Mouse (Mus musculus): Measurements from ENCODE around the gene Wnk4. TPM values are rescaled to one million over a fixed set of nuclear protein-coding genes. Genes with fewer than 3 reads are reported as not detected.

The Wnk4 gene
- polyA plus RNA-seq, 1 experiment from 2014 or later = 6.0 TPM

DNA sequence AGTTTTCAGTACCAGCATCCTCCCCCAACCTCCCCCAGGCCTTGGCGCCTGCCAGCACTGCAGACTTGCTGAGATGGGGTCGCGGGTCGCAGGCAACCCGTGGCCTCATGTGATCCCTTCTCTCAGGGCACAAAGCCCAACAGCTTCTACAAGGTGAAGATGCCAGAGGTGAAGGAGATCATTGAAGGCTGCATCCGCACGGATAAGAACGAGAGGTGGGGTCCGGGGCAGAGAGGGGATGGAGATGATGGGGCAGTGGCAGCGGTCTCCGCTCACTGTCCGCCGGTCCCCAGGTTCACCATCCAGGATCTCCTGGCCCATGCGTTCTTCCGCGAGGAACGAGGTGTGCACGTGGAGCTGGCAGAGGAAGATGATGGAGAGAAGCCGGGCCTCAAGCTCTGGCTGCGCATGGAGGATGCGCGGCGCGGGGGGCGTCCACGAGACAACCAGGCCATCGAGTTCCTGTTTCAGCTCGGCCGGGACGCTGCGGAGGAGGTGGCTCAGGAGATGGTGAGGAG, 4.6 kb downstream of the Wnk4 start:
- no peak for DNase-seq (ENCODE audit: low spot score)
- peak overlapping the region; percentile 25 for H3K4me3 ChIP-seq (replicated peaks; ENCODE audit: low read length)
- 2% methylated on average over 31 of the region's 31 CpGs for WGBS
- H3K27me3 ChIP-seq (ENCODE audit: control insufficient read depth, insufficient read depth, low read length) = peaks cover 49% of the 10 kb centered on the region
- no peaks in the 10 kb centered on the region for H3K36me3 ChIP-seq (replicated peaks; ENCODE audit: control insufficient read depth, insufficient read depth)
- no peak overlapping the region for H3K27ac ChIP-seq
- H3K4me1 ChIP-seq (replicated peaks; ENCODE audit: control insufficient read depth, insufficient read depth, low read length) = peaks cover 27% of the 10 kb centered on the region; the same call in 1 of the 2 replicates
- peak overlapping the region; percentile 46 for H3K4me2 ChIP-seq (replicated peaks)
- H3K9me3 ChIP-seq (ENCODE audit: control insufficient read depth, low read length) = no peaks in the 10 kb centered on the region
- ATAC-seq (ENCODE audit: low FRiP score) = no peak
- peak overlapping the region; percentile 44 for H3K9ac ChIP-seq

DNA sequence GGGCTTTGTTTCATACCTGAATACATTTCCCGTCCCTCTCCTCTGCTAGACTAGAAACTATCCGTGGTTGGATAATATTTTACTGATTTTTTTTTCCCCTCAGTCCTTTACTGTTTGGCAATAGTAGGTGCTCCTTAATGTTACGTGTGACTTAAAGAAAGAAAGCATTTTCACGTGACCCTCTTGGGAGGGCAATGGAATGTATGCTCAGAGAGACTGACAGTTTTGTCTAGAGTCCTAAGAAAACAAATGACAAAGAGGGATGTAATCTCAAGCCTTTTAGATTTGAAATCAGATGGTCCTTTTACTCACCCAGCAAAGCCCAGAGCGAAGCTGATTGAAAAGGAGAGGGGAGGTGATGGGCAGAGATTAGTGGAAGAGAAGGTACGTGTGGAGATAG, 5.5 kb downstream of the Wnk4 start:
- WGBS = 18% methylated on average over 6 of the region's 6 CpGs
- H3K4me3 ChIP-seq (replicated peaks; ENCODE audit: low read length) = peak overlapping the region; percentile 25; the same call in 1 of the 2 replicates
- no peak overlapping the region for H3K27ac ChIP-seq
- H3K27me3 ChIP-seq (ENCODE audit: control insufficient read depth, insufficient read depth, low read length) = peaks cover 45% of the 10 kb centered on the region
- peak overlapping the region; percentile 46 for H3K4me2 ChIP-seq (replicated peaks)
- DNase-seq (ENCODE audit: low spot score) (no peak), ATAC-seq (ENCODE audit: low FRiP score) (no peak)
- H3K9ac ChIP-seq = no peak overlapping the region
- no peaks in the 10 kb centered on the region for H3K36me3 ChIP-seq (replicated peaks; ENCODE audit: control insufficient read depth, insufficient read depth)
- no peaks in the 10 kb centered on the region for H3K9me3 ChIP-seq (ENCODE audit: control insufficient read depth, low read length)
- H3K4me1 ChIP-seq (replicated peaks; ENCODE audit: control insufficient read depth, insufficient read depth, low read length) = peaks cover 19% of the 10 kb centered on the region; the same call in 1 of the 2 replicates

DNA sequence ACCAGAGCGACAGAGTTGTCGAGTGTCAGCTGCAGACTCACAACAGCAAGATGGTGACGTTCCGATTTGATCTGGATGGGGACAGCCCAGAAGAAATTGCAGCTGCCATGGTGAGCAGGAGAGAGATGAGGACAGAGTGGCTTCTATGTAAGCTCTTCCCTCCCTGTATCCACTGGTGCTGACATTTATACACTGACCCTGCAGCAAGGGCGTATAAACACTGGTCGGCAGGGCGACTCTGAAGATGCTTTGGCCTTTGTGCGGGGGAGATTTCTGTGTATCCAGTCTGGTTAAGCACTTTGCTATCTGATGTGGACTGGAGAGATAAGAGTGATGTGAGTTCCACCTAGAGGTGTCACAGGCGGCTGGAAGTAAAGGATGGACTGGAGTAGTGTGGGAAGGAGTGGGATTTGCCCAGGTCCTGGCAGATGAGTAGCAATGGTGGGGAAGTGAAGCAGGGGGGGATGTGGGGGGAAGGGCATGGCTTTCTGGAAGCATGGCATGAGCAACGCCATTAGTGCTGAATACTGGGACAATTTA, 9.3 kb downstream of the Wnk4 start:
- Histone ChIP-seq H3K4me3 (replicated peaks; ENCODE audit: low read length) (no peak overlapping the region), H3K36me3 (replicated peaks; ENCODE audit: control insufficient read depth, insufficient read depth) (no peaks in the 10 kb centered on the region), H3K4me1 (replicated peaks; ENCODE audit: control insufficient read depth, insufficient read depth, low read length) (0 out of 2 replicates have a peak, but pooled peaks cover 7% of the 10 kb centered on the region), H3K9me3 (ENCODE audit: control insufficient read depth, low read length) (no peaks in the 10 kb centered on the region), H3K4me2 (replicated peaks) (no peak overlapping the region), H3K27ac (no peak overlapping the region), H3K27me3 (ENCODE audit: control insufficient read depth, insufficient read depth, low read length) (peaks cover 11% of the 10 kb centered on the region), H3K9ac (0 out of 2 replicates have a peak overlapping the region, but pooled peaks have one; percentile 26)
- WGBS = 41% methylated on average over 10 of the region's 10 CpGs
- ATAC-seq (ENCODE audit: low FRiP score) (no peak), DNase-seq (ENCODE audit: low spot score) (peak; percentile 40)

DNA sequence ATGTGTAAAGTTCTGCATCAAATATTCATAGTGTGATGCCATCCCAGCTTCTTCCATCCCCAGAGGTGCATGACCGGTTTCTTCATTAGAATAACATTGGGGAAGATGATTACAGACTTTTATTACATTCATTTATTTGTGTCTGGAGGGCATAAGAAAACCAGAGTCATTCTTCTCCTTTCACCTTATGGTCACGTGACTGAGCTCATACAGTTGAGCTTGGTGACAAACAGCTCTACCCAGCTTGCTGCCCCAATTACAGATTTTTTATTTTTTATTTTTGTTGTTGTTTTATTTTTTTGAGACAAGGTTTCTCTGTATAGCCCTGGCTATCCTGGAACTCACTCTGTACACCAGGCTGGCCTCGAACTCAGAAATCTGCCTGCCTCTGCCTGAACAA, 12.1 kb downstream of the Wnk4 start:
- H3K36me3 ChIP-seq (replicated peaks; ENCODE audit: control insufficient read depth, insufficient read depth) = no peaks in the 10 kb centered on the region
- 84% methylated on average over 3 of the region's 3 CpGs for whole genome bisulfite sequencing
- ATAC-seq (ENCODE audit: low FRiP score) (no peak), DNase-seq (ENCODE audit: low spot score) (no peak)
- H3K27me3 ChIP-seq (ENCODE audit: control insufficient read depth, insufficient read depth, low read length) = no peaks in the 10 kb centered on the region
- no peak overlapping the region for H3K4me3 ChIP-seq (replicated peaks; ENCODE audit: low read length)
- no peaks in the 10 kb centered on the region for H3K9me3 ChIP-seq (ENCODE audit: control insufficient read depth, low read length)
- no peak overlapping the region for H3K9ac ChIP-seq
- H3K4me1 ChIP-seq (replicated peaks; ENCODE audit: control insufficient read depth, insufficient read depth, low read length) = peaks cover 3% of the 10 kb centered on the region
- H3K27ac ChIP-seq = no peak overlapping the region
- no peak overlapping the region for H3K4me2 ChIP-seq (replicated peaks)

DNA sequence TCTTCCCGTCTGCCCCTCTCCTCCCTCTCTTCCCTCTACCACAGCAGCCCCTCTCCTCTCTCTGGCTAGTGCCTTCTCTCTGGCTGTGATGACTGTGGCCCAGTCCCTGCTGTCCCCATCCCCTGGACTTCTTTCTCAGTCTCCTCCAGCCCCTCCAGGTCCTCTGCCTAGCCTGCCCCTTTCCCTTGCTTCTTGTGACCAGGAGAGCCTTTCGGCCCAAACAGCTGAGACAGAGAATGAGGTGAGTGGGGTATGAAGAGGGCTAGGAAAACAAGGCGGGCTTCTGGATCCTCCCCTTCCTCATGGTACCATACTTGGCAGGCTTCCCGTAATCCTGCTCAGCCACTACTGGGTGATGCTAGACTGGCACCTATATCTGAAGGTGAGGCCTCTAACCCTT, 14.9 kb downstream of the Wnk4 start:
- 79% methylated on average over 4 of the region's 4 CpGs for WGBS
- Histone ChIP-seq H3K36me3 (replicated peaks; ENCODE audit: control insufficient read depth, insufficient read depth) (no peaks in the 10 kb centered on the region), H3K27me3 (ENCODE audit: control insufficient read depth, insufficient read depth, low read length) (no peaks in the 10 kb centered on the region), H3K9ac (no peak overlapping the region), H3K9me3 (ENCODE audit: control insufficient read depth, low read length) (no peaks in the 10 kb centered on the region), H3K27ac (no peak overlapping the region), H3K4me2 (replicated peaks) (no peak overlapping the region), H3K4me3 (replicated peaks; ENCODE audit: low read length) (no peak overlapping the region), H3K4me1 (replicated peaks; ENCODE audit: control insufficient read depth, insufficient read depth, low read length) (peaks cover 13% of the 10 kb centered on the region)
- ATAC-seq (ENCODE audit: low FRiP score) (no peak), DNase-seq (ENCODE audit: low spot score) (no peak)

DNA sequence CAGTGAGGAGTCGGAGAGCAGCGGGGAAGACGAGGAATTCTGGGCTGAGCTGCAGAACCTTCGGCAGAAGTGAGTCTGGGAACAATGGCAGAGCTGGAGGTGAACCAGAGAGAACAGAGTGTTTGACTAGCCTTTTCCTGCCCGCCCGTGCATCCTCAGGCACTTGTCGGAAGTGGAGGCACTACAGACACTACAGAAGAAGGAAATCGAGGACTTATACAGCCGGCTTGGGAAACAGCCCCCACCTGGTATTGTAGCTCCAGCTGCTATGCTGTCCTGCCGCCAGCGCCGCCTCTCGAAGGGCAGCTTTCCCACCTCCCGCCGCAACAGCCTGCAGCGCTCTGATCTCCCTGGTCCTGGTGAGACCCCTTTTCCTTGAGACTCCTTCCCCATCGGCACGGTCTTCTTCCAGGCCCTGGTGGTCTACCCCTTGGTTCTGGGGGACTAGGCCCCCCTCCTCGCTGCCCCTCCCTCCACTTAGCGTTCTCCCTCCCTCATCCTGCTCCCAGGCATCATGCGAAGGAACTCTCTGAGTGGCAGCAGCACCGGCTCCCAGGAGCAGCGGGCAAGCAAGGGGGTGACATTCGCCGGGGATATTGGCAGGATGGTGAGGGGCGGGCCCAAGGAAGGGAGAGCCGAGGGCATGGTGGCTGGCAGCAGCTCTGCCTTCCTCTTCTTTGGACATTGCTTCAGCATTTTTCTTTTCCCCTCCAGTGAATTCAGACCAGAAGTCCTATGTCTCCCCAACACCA, 16.1 kb downstream of the Wnk4 start:
- Histone ChIP-seq H3K36me3 (replicated peaks; ENCODE audit: control insufficient read depth, insufficient read depth) (no peaks in the 10 kb centered on the region), H3K4me1 (replicated peaks; ENCODE audit: control insufficient read depth, insufficient read depth, low read length) (peaks cover 13% of the 10 kb centered on the region), H3K27me3 (ENCODE audit: control insufficient read depth, insufficient read depth, low read length) (no peaks in the 10 kb centered on the region), H3K4me2 (replicated peaks) (peak overlapping the region; percentile 16; the same call in 1 of the 2 replicates), H3K9me3 (ENCODE audit: control insufficient read depth, low read length) (no peaks in the 10 kb centered on the region), H3K4me3 (replicated peaks; ENCODE audit: low read length) (no peak overlapping the region), H3K27ac (no peak overlapping the region), H3K9ac (no peak overlapping the region)
- WGBS = 24% methylated on average over 27 of the region's 27 CpGs
- DNase-seq (ENCODE audit: low spot score) = no peak
- ATAC-seq (ENCODE audit: low FRiP score) = no peak

DNA sequence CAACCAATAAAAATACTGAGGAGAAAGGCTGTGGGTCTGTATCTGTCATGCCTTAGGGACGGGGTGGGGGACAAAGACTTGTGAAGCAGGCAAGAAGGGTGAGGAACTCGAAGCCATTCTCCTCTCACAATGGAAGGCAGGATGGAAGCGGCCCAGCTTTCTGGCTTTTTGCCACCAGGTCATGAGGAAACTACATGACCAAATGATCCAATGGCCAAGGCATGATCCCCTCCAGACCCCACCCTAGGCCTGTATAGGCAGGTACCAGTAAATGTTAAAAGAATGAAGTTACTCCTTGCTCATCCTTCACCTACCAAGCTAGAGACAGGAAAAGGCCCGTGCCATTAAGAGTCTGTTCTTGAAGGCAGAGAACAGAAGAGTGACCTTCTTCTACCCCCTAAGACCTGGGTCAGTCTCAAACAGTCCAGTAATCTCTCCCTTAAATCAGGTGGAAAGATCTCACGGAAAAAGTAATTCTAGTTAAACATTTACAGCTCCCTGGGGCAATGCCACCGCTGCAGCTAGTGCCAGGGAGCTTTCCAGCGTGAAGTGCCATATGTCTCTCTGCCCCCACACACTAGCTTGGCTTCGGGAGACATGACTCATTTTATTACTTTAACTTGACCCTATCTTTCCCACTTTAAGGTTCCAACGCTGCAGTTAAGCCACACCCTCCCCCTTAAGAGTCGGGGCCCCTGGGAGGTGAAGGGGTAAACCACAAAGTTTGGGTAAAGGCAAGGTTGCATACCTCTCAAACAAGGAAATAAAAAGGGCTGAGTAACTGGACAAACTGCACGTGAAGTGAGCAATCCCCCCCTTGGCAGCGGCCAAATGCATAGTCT, 17.2 kb downstream of the Wnk4 start:
- Histone ChIP-seq H3K9me3 (ENCODE audit: control insufficient read depth, low read length) (no peaks in the 10 kb centered on the region), H3K9ac (peak overlapping the region; percentile 75), H3K4me1 (replicated peaks; ENCODE audit: control insufficient read depth, insufficient read depth, low read length) (peaks cover 13% of the 10 kb centered on the region), H3K27ac (no peak overlapping the region), H3K4me3 (replicated peaks; ENCODE audit: low read length) (peak overlapping the region; percentile 59), H3K36me3 (replicated peaks; ENCODE audit: control insufficient read depth, insufficient read depth) (no peaks in the 10 kb centered on the region), H3K4me2 (replicated peaks) (peak overlapping the region; percentile 88), H3K27me3 (ENCODE audit: control insufficient read depth, insufficient read depth, low read length) (no peaks in the 10 kb centered on the region)
- DNase-seq (ENCODE audit: low spot score) = no peak
- ATAC-seq (ENCODE audit: low FRiP score) = no peak
- 75% methylated on average over 12 of the region's 12 CpGs for WGBS

DNA sequence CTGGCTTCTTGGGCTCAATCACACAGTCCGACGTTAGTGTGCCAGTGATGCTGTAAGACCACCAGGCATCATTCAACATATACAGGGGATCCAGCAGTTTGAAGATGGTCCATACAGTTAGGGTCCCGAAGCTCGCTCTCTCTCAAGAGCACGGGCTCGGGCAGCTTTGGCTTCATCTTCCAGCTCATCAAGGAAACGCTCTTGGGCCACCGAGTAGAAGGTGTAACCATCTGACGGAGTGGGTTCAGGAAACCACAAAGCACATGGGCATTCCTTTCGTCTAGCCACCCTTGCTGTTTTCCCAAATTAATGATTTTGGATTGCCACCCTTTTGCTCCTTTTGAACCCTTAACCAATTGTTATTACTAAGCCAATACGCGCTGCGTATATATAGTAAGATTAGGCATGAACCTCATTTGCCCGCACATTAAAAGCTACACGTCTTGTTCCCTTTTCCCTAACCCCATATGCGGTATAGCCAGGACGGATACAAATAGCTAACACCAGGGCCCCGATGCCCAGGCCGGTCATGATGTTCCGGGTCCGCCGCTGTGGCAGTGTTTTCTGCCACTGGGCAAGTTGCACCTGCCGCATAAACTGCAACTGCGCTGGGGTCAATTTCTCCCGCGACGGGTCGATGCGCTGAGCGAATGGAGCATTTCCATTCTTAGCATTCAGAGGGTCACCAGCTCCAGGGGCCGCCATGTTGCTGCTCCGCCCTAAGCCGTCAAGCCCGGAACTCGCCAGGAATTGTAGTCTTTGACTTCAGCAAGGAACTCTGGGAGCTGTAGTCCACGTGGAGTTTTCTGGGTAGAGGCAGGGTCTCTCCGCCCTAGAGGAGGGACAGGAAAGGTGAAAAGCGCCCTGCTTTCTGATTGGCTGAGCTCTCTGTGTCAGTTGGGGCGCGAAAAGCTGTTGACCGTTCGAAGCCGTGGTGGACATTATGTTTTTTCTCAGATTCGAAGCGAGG, 18.1 kb downstream of the Wnk4 start, which contains the start of the genes Cntd1 and Coa3:
Cntd1 (plus strand) TSS at position 790 of the 970 bp plus-strand sequence.
Coa3 (minus strand) TSS at position 892 of the 970 bp plus-strand sequence.
- Histone ChIP-seq H3K4me3 (replicated peaks; ENCODE audit: low read length) (peak within 1 kb of the TSS; percentile 59), H3K27me3 (ENCODE audit: control insufficient read depth, insufficient read depth, low read length) (no peaks in the 10 kb centered on the region), H3K36me3 (replicated peaks; ENCODE audit: control insufficient read depth, insufficient read depth) (no peaks in the 10 kb centered on the region), H3K9ac (peak within 1 kb of the TSS; percentile 75), H3K4me1 (replicated peaks; ENCODE audit: control insufficient read depth, insufficient read depth, low read length) (peaks cover 13% of the 10 kb centered on the region), H3K9me3 (ENCODE audit: control insufficient read depth, low read length) (no peaks in the 10 kb centered on the region), H3K4me2 (replicated peaks) (peak within 1 kb of the TSS; percentile 88), H3K27ac (peak within 1 kb of the TSS; percentile 69)
- ATAC-seq (ENCODE audit: low FRiP score) (peak; percentile 95), DNase-seq (ENCODE audit: low spot score) (peak; percentile 90)
- 12% methylated on average over 45 of the region's 45 CpGs for WGBS
